Mouse (Mus musculus): Measurements from ENCODE around the gene Nudt16. TPM values are rescaled to one million over a fixed set of nuclear protein-coding genes. Genes with fewer than 3 reads are reported as not detected.

Nudt16 gene
- polyA plus RNA-seq, 1 experiment from 2014 or later: 15.5 TPM

DNA sequence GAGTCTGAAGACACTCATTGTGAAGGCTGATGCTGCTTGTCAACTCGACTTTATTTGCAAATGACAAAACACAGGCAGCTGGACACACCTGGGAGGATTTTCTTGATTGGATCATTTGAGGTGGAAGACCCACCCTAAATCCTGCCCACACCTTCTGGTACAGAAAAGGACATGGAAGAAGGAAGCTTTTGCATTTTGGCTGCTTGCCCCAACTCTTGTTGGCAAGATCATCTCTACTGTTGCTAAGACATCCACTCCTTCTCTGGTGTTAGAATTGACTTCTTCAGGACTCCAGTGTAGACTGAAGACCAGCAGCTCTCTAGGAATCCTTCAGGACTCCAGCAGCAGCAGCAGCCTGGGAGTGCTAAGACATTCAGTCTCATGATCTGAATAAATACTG, 29.7 kb downstream of the Nudt16 start:
- no peaks in the 10 kb centered on the region for H3K4me1 ChIP-seq (replicated peaks; ENCODE audit: control insufficient read depth, insufficient read depth, low read length)
- H3K27me3 ChIP-seq (ENCODE audit: control insufficient read depth, insufficient read depth, low read depth, low read length): no peaks in the 10 kb centered on the region
- no peak overlapping the region for H3K4me2 ChIP-seq (ENCODE audit: low read depth, low read length)
- H3K9ac ChIP-seq (ENCODE audit: low read length): no peak overlapping the region
- WGBS: 65% methylated on average over 1 of the region's 1 CpGs
- H3K4me3 ChIP-seq (ENCODE audit: low read length): no peak overlapping the region
- no peak overlapping the region for H3K27ac ChIP-seq (ENCODE audit: low read length)
- H3K9me3 ChIP-seq (ENCODE audit: control insufficient read depth, low read length): no peaks in the 10 kb centered on the region
- no peaks in the 10 kb centered on the region for H3K36me3 ChIP-seq (ENCODE audit: control insufficient read depth, insufficient read depth, low read length)
- ATAC-seq (ENCODE audit: low read depth): no peak

DNA sequence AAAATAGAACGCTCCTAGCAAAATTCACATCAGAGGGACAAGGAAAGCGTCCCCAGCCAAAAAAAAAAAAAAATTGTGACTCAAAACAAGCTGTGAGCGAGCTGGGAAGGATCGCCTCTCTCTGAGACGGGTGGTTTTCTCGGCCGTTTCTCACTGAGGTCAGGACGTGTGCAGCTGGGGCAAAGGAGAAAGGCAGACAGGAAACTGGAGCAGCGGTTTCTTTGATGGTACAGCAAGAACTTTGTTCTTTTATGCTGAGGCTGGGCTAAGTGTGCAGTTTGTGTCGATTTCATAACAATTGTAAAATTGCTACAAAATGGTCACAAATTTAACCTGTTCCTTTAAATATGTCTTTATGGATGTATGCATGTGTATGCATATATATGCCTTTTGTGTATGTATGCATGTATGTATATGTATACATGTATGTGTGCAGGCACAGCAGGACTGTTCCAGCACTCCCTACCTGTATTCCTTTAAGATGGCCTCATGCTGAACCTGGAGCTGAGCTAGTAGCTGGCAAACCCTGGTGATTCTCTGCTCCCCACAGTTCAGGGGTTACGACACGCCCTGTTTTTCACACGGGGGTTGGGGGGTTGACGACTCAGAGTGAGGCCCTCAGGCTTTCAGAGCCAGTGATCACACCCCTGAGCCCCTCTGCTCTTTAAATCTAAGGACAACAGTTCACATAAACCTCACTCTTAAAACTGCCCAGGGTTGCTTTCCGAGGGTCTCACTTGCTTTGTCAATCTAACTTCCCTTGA, 30.6 kb downstream of the Nudt16 start:
- no peaks in the 10 kb centered on the region for H3K36me3 ChIP-seq (ENCODE audit: control insufficient read depth, insufficient read depth, low read length)
- H3K9me3 ChIP-seq (ENCODE audit: control insufficient read depth, low read length): no peaks in the 10 kb centered on the region
- WGBS: 35% methylated on average over 15 of the region's 15 CpGs
- no peak overlapping the region for H3K9ac ChIP-seq (ENCODE audit: low read length)
- no peak overlapping the region for H3K4me3 ChIP-seq (ENCODE audit: low read length)
- H3K4me1 ChIP-seq (replicated peaks; ENCODE audit: control insufficient read depth, insufficient read depth, low read length): no peaks in the 10 kb centered on the region
- no peak for ATAC-seq (ENCODE audit: low read depth)
- no peaks in the 10 kb centered on the region for H3K27me3 ChIP-seq (ENCODE audit: control insufficient read depth, insufficient read depth, low read depth, low read length)
- no peak overlapping the region for H3K4me2 ChIP-seq (ENCODE audit: low read depth, low read length)
- H3K27ac ChIP-seq (ENCODE audit: low read length): no peak overlapping the region

DNA sequence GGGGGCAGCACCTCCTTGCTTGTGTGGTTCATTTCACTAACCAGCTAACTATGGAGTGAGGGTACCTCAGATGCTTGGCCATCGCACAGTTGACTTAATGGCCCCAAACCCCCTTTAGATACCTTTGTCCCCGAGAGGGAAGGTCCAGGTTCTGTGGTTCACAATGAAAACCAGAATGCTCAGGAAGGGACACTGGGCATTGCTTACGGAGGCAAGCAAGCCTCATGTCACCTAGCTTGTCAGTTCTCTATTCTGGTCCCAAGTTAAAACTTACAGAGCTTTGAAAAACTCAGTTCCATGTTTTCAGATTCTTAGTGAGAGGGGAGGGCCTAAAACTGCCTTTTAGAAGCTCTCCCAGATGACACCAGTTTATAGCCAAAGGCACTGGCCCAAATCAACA, 51.4 kb downstream of the Nudt16 start:
- H3K9ac ChIP-seq (ENCODE audit: low read length): no peak overlapping the region
- H3K4me1 ChIP-seq (replicated peaks; ENCODE audit: control insufficient read depth, insufficient read depth, low read length): no peaks in the 10 kb centered on the region
- H3K4me3 ChIP-seq (ENCODE audit: low read length): no peak overlapping the region
- no peaks in the 10 kb centered on the region for H3K9me3 ChIP-seq (ENCODE audit: control insufficient read depth, low read length)
- no peaks in the 10 kb centered on the region for H3K27me3 ChIP-seq (ENCODE audit: control insufficient read depth, insufficient read depth, low read depth, low read length)
- peaks cover 7% of the 10 kb centered on the region; the same call in 1 of the 2 replicates for H3K36me3 ChIP-seq (ENCODE audit: control insufficient read depth, insufficient read depth, low read length)
- 91% methylated on average over 3 of the region's 3 CpGs for WGBS
- no peak overlapping the region for H3K4me2 ChIP-seq (ENCODE audit: low read depth, low read length)
- no peak for ATAC-seq (ENCODE audit: low read depth)
- no peak overlapping the region for H3K27ac ChIP-seq (ENCODE audit: low read length)

Other genes starting within 250 kb of the Nudt16 start
- 77.5 and 87.5 TPM in 2 replicates for gene Mrpl3, start 78.6 kb downstream of the Nudt16 start, polyA plus RNA-seq (2015; fragmentation: Nextera tagmentation; extraction: Ambion mirVana)
- not detected in 2 replicates for gene 1700080E11Rik, start 13.3 kb upstream of the Nudt16 start, polyA plus RNA-seq (2015; fragmentation: Nextera tagmentation; extraction: Ambion mirVana)

Measured in lung, embryonic 16.5 days (tissue).